Mouse (Mus musculus) adrenal gland, adult (tissue): ENCODE results near the gene Gstm4.
"Not testable (repeated sequence)": the region's sequence is repeated elsewhere in the genome, so short reads cannot be mapped to it uniquely, and the experiment has no call there.

Experiments used
- DNase-seq, 2 experiments: peaks; one replicate each; pipeline ENCODE4 v3.0.0; 2022 to 2023; ENCODE audit warnings: low spot score in 1 of 2; ENCODE audit not compliant: inconsistent age in 2 of 2

The Gstm4 gene

DNA sequence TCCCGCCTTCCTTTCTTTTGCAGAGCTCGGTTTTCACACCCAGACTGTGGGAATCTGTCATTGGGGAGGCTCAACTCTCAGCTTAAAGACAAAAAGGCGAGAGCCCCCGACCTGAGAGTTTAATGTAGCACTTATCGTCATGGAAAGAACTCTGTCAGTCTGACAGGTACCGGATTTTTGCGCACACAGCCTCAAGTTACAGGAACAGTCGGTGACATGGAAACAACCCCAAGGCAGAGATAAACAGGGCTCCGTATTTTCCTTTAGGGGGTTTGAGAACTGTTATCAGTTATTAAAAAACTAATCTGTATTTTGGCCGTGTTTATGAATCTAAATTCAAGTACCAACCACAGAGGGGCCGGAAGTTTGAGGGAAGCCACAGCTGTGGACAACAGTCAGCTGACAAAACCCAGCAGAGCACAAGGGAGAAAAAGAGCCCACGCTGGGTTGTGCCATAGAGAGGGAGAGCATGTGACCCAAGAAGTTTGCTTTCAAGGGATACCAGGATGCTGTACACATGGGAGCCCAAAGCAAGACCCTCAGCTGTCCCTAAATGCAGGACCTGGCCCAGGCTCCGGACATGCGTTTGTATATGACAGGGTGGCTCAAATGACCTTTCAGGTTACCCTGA lies 26.4 kb downstream of the Gstm4 start:
- no peak for DNase-seq

DNA sequence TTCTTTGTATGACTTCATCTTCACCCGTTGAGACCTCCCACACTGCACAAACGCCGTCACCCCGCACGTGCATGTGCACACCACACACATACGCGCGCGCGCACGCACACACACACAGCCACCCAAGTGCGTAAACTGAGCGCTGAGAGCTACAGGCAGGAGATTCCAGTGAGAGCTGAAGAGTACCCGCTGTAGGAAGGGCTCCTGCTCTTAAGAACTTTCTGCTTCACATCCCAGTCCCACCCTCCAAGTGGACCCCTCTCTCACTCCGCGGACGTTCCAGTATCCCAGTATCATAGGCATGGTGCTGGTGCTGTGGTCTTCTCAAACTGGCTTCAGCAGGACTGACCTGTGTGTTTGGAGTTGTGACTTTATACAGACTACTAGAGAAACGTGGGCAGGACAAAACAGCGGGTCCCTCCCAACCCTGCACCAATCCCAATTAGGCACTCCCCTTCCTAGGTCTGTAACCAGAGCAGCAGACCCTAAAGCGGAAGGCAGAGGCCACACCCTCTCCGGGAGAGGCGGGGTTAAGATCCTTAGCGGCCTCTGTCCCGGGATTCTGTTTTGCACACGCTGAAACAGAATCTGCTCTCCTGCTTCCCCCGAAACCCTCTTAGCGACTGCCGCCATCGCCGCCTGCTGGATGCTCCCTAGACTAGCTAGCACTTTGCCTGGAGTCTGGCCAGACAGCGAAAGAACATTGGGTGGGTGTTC lies 27.1 kb downstream of the Gstm4 start, which contains the start of gene Gstm1:
Gene Gstm1, minus strand, starts transcription at position 501 of the 717 bp plus-strand sequence.
- DNase-seq = peak; percentile 97 to 98

DNA sequence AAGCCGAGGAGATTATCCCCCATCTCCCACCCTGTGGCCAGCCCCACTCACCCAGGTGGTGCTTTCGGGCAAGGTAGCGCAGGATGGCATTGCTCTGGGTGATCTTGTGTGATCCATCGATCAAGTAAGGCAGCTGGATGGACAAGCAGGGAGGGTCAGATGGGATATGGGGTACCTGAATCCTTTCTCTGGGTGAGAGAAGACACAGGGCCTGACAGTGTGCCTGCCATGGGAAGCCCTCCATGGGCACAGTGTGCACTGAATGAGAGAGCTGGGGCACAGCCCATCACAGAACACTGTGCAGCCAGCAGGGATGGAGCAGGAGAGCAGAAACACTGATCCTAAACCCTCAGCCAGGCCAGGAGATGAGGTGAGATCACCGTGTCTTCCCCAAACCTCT lies 28.2 kb downstream of the Gstm4 start:
- not testable (repeated sequence) for DNase-seq

DNA sequence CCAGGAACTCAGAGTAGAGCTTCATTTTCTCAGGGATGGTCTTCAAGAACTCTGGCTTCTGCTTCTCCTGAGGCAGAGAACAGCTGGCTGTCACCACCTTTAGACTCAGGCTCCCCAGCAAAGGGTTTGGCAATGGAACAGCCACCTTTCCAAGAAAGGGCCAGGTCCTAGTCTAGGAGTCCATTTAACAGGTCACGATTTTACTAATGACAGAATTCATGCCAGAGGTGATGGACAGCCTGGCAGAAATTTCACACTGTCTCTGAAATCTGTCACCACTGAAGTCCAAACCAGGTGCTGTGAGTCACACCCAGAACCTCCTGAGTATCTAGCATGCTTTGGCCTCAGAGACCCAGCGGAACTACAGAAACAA lies 29.7 kb downstream of the Gstm4 start:
- no peak for DNase-seq

DNA sequence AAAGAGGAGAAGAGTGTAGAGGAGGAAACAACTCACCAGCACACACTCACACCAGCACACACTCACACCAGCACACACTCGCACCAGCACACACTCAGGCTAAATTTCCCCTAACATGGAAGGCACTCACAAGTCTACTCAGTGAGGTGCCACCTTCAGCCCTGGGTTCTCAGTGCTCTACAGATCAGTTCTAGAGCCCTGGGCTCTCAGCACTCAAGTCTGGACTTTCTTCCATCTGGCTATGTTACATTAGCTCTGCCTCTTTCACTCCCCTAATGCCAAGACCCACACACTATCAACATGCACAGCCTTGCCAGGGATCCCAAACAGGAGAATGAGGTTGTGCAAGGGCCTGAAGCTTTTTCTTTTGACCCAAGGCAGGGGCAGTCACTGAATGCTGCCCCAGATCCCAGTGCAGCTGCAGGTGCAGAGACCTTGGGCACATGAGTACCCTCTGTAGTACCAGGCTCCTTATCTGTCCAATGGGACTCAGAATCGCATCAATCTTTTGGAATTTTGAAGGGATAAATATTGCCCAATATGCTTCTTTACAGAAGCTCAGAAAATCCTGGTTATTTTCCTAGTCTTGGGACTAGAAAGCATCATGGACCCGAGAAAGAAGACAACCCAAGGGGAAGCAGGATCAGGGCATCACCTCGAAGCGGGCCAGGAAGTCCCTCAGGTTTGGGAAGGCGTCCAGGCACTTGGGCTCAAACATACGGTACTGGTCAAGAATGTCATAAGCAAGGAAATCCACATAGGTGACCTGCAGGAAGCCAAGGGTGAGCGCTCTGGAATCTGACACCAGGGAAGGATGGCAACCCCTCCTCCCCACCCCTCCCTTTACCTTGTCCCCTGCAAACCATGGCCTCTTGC lies 30.4 kb downstream of the Gstm4 start:
- DNase-seq = peak in 1 of 2 experiments; percentile 53

DNA sequence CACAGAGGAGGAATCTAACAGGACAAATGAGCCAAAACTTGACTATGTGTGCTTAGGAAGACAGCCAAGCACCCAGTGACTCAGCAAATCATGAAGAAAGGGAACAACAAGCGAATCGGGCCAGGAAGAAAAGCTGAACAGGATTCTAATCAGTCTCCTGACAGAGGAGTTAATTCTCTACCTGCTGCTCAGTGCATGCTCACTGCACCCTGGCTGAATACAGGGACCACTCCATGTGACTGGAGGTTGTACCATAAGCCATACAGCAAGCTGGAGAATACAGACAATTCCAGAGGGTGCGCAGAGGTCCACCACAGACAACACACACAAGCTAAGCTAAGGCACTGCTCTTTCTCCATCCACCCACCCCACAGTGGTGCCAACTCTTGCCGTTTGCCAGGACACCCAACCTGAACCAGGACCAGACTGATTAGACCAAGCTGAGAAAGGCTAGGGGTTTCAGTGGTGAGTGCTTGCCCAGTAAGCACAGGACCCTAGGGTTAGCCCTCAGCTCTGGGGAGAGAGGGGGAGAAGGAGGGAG lies 31.3 kb downstream of the Gstm4 start:
- DNase-seq = peak; percentile 84 to 92

DNA sequence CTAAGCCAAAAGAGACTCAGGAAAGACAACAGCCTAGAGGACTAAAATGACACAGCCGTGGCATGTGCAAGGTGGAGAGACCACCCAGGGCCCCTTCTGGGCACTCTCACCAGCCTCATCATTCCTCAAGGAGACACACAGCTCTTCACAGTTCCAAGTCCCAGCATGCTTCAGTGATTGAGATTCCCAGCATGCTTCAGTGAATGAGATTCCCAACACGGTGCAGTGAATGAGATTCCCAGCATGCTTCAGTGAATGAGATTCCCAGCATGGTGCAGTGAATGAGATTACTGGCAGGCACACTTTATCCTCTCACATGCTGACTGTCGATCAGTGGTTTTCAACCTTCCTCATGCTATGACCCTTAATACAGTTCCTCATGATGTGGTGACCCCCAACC lies 33.1 kb downstream of the Gstm4 start:
- DNase-seq = no peak

DNA sequence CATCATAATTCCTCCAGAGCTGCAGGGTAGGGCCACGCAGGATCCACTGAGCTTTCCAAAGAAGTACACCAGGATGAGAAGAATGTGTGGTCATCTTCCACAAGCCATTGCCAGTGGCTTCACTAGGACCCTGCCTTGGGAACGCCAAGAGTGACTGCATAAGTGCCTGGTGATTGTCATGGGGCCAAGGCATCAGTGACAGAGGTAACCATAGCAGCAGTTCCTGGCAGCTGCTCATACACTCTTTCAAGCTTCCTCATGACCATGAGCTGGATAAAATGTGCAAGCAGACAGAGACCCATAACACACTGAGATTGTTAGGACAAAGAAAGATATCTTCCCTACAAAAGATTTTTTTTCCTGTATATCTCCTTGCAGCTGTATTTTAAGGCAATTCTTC lies 34.4 kb downstream of the Gstm4 start:
- peak; percentile 64 to 80 for DNase-seq

DNA sequence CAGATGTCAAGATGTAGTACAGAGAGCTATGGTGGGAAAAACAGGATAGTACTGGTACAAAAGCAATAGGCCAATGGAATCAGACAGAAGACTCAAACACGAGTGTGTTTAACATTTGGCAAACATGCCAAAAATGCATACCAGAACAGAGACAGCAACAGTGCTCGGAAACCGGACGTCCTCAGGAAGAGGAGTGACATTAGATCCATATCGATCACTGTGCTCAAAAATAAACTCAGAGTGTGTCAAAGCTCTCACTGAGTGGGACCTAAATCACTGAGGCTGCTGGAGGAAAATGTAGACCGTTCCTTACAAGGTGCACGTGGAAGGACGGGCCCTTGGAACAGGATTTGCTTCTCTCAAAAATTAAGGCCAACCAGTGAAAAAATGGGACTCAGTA lies 42.7 kb downstream of the Gstm4 start:
- no peak for DNase-seq

DNA sequence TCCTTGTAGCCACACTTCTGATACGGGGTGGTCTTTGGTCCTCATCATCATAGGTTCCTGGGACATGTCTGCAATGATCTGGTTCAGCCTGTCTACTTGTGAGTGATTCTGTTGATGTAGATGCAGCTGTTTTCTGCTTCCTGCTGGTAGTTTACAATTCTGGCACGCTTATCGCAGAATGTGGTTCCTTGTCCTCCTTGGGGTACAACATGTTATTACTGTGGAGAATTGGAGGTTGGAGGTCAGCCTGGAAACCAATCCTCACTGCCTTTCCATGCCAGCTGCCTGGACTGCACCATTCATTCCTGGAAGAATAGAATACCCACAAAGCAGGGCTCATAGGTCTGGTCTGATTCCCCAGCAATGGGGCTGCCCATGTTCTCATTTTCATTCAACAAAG lies 45.2 kb downstream of the Gstm4 start:
- no peak for DNase-seq

DNA sequence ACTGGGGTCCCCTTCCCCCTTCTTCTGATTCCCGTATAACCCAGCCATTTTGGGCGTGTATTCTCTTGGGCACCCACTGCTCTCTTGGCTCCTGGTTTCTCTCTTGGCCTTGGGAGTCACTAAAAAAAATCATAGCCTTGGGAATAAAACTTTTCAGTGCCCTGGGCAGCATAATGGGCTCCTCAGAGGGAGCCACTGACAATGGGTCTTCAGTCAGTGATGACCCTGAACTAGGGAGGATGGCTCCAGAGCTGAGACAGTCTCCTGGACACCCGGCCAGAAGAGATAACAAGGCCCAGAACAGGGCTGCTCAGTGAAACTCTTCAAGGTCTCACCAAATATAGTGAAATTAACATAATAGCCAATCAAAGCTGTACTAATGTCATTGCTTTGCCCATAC lies 46.1 kb downstream of the Gstm4 start:
- peak in 1 of 2 experiments; percentile 77 for DNase-seq

DNA sequence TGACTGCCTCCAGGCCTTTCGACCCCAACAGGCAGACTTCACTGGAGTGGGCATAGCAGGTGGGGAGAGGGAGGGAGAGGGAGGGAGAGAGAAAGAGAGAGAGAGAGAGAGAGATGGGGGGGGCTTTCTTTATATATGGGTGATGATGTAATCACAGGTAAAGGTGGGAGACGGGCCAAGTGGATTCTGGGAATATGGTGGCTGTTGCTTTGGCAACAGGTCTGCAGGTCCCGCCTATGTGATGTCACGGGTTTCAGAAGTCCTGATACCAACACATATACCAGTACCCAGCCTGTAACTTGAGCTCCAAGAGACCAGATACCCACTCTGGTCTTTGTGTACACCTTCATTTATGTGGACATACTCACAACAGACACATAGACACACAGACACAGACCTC lies 48.1 kb downstream of the Gstm4 start:
- no peak for DNase-seq

DNA sequence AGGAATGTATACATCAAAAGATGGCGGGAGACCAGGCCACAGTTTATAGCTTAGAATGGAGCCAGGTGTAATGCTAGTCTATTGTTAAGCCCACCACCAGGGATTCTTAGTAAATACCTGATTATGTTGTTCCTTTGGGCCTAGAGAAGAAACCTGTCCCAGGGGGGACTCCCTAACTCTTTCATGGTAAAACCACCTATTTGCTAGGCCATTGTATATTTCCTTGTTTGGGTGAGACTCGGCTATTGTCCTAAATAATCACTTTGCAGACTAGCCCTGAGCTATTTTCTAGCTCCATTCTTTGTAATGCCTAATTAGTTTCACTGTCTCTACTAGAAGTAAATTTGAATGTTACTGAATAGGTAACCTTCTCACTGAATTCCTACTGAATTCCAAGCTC lies 48.7 kb downstream of the Gstm4 start:
- DNase-seq = not testable (repeated sequence)
